Mouse (Mus musculus): Measurements from ENCODE around the gene Myd88. TPM values are rescaled to one million over a fixed set of nuclear protein-coding genes. Genes with fewer than 3 reads are reported as not detected.

Myd88 gene
- total and polyA plus RNA-seq, 3 experiments: 12.3 to 27.0 (median 24.4) TPM

- Histone ChIP-seq H3K27me3 (ENCODE audit: insufficient read depth, low read length) (no peaks in the 10 kb centered on the region), H3K9me3 (replicated peaks) (no peaks in the 10 kb centered on the region), H3K36me3 (replicated peaks) (peaks cover 53% of the 10 kb centered on the region), H3K4me1 (ENCODE audit: insufficient read depth, low read depth, low read length) (no peaks in the 10 kb centered on the region), H3K4me3 (ENCODE audit: low read depth, low read length) (no peak overlapping the region)
- TF ChIP-seq GATA2 (IDR thresholded peaks at IDR 0.05; ENCODE audit: borderline replicate concordance, low read depth, low read length): no peak
- no peak for TF ChIP-seq CTCF (IDR thresholded peaks at IDR 0.05; ENCODE audit: low read depth, low read length)
- TF ChIP-seq GATA1 (IDR thresholded peaks at IDR 0.05; ENCODE audit: borderline replicate concordance, low read length): no peak
- TF ChIP-seq TAL1 (conservative IDR thresholded peaks at IDR 0.05; ENCODE audit: low read depth, low read length): no peak
- no peak for TF ChIP-seq POLR2AphosphoS5 (IDR thresholded peaks at IDR 0.05; ENCODE audit: insufficient replicate concordance, low read depth, low read length)
- DNase-seq (ENCODE audit: low spot score): no peak
- ATAC-seq (ENCODE audit: extremely low read depth, insufficient number of reproducible peaks, low FRiP score, poor library complexity, severe bottlenecking): no peak
These were observed 9.3 kb upstream of the Myd88 start for GRCm38 (mm10) chr9:119350531-119350930.

- Histone ChIP-seq H3K4me3 (ENCODE audit: low read depth, low read length) (no peak overlapping the region), H3K36me3 (replicated peaks) (peaks cover 81% of the 10 kb centered on the region), H3K9me3 (replicated peaks) (no peaks in the 10 kb centered on the region), H3K27me3 (ENCODE audit: insufficient read depth, low read length) (no peaks in the 10 kb centered on the region), H3K4me1 (ENCODE audit: insufficient read depth, low read depth, low read length) (peaks cover 20% of the 10 kb centered on the region)
- ATAC-seq (ENCODE audit: extremely low read depth, insufficient number of reproducible peaks, low FRiP score, poor library complexity, severe bottlenecking): no peak
- DNase-seq (ENCODE audit: low spot score): no peak
- no peak for TF ChIP-seq GATA2 (IDR thresholded peaks at IDR 0.05; ENCODE audit: borderline replicate concordance, low read depth, low read length)
- no peak for TF ChIP-seq POLR2AphosphoS5 (IDR thresholded peaks at IDR 0.05; ENCODE audit: insufficient replicate concordance, low read depth, low read length)
- TF ChIP-seq CTCF (IDR thresholded peaks at IDR 0.05; ENCODE audit: low read depth, low read length): no peak
- no peak for TF ChIP-seq GATA1 (IDR thresholded peaks at IDR 0.05; ENCODE audit: borderline replicate concordance, low read length)
- TF ChIP-seq TAL1 (conservative IDR thresholded peaks at IDR 0.05; ENCODE audit: low read depth, low read length): no peak
These were observed 5.2 kb upstream of the Myd88 start for GRCm38 (mm10) chr9:119346376-119346775.

GRCm38 (mm10) chr9:119342728-119343127 lies 1.5 kb upstream of the Myd88 start:
- no peaks in the 10 kb centered on the region for H3K27me3 ChIP-seq (ENCODE audit: insufficient read depth, low read length)
- H3K36me3 ChIP-seq (replicated peaks): peaks cover 63% of the 10 kb centered on the region
- ATAC-seq (ENCODE audit: extremely low read depth, insufficient number of reproducible peaks, low FRiP score, poor library complexity, severe bottlenecking): no peak
- H3K4me1 ChIP-seq (ENCODE audit: insufficient read depth, low read depth, low read length): peaks cover 49% of the 10 kb centered on the region
- H3K4me3 ChIP-seq (ENCODE audit: low read depth, low read length): no peak overlapping the region
- H3K9me3 ChIP-seq (replicated peaks): no peaks in the 10 kb centered on the region
- DNase-seq (ENCODE audit: low spot score): no peak
- TF ChIP-seq POLR2AphosphoS5 (IDR thresholded peaks at IDR 0.05; ENCODE audit: insufficient replicate concordance, low read depth, low read length) (no peak), CTCF (IDR thresholded peaks at IDR 0.05; ENCODE audit: low read depth, low read length) (no peak), GATA2 (IDR thresholded peaks at IDR 0.05; ENCODE audit: borderline replicate concordance, low read depth, low read length) (no peak), GATA1 (IDR thresholded peaks at IDR 0.05; ENCODE audit: borderline replicate concordance, low read length) (no peak)

- Histone ChIP-seq H3K4me1 (ENCODE audit: insufficient read depth, low read depth, low read length) (peaks cover 57% of the 10 kb centered on the region), H3K36me3 (replicated peaks) (peaks cover 63% of the 10 kb centered on the region), H3K4me3 (ENCODE audit: low read depth, low read length) (peak overlapping the region; percentile 82), H3K9me3 (replicated peaks) (no peaks in the 10 kb centered on the region), H3K27me3 (ENCODE audit: insufficient read depth, low read length) (no peaks in the 10 kb centered on the region)
- TF ChIP-seq GATA1 (IDR thresholded peaks at IDR 0.05; ENCODE audit: borderline replicate concordance, low read length) (no peak), TAL1 (conservative IDR thresholded peaks at IDR 0.05; ENCODE audit: low read depth, low read length) (no peak), GATA2 (IDR thresholded peaks at IDR 0.05; ENCODE audit: borderline replicate concordance, low read depth, low read length) (no peak), CTCF (IDR thresholded peaks at IDR 0.05; ENCODE audit: low read depth, low read length) (no peak), POLR2AphosphoS5 (IDR thresholded peaks at IDR 0.05; ENCODE audit: insufficient replicate concordance, low read depth, low read length) (no peak)
- DNase-seq (ENCODE audit: low spot score): no peak
- no peak for ATAC-seq (ENCODE audit: extremely low read depth, insufficient number of reproducible peaks, low FRiP score, poor library complexity, severe bottlenecking)
These were observed 1.0 kb downstream of the Myd88 start for GRCm38 (mm10) chr9:119340212-119340580.

GRCm38 (mm10) chr9:119339558-119340211 lies 1.5 kb downstream of the Myd88 start, which contains the start of gene Acaa1a:
Gene Acaa1a, plus strand, starts transcription at chr9:119339676.
- no peak for TF ChIP-seq GATA1 (IDR thresholded peaks at IDR 0.05; ENCODE audit: borderline replicate concordance, low read length)
- no peak for TF ChIP-seq CTCF (IDR thresholded peaks at IDR 0.05; ENCODE audit: low read depth, low read length)
- no peak for TF ChIP-seq TAL1 (conservative IDR thresholded peaks at IDR 0.05; ENCODE audit: low read depth, low read length)
- no peak for TF ChIP-seq GATA2 (IDR thresholded peaks at IDR 0.05; ENCODE audit: borderline replicate concordance, low read depth, low read length)
- TF ChIP-seq POLR2AphosphoS5 (IDR thresholded peaks at IDR 0.05; ENCODE audit: insufficient replicate concordance, low read depth, low read length): no peak
- H3K36me3 ChIP-seq (replicated peaks): peaks cover 59% of the 10 kb centered on the region
- DNase-seq (ENCODE audit: low spot score): peak; percentile 72

GRCm38 (mm10) chr9:119339106-119339505 lies 2.1 kb downstream of the Myd88 start:
- Histone ChIP-seq H3K4me3 (ENCODE audit: low read depth, low read length) (peak overlapping the region; percentile 82), H3K4me1 (ENCODE audit: insufficient read depth, low read depth, low read length) (peaks cover 63% of the 10 kb centered on the region), H3K27me3 (ENCODE audit: insufficient read depth, low read length) (peaks cover 4% of the 10 kb centered on the region; the same call in 1 of the 2 replicates), H3K9me3 (replicated peaks) (no peaks in the 10 kb centered on the region), H3K36me3 (replicated peaks) (peaks cover 53% of the 10 kb centered on the region)
- ATAC-seq (ENCODE audit: extremely low read depth, insufficient number of reproducible peaks, low FRiP score, poor library complexity, severe bottlenecking) (no peak), DNase-seq (ENCODE audit: low spot score) (no peak)
- TF ChIP-seq POLR2AphosphoS5 (IDR thresholded peaks at IDR 0.05; ENCODE audit: insufficient replicate concordance, low read depth, low read length) (no peak), GATA2 (IDR thresholded peaks at IDR 0.05; ENCODE audit: borderline replicate concordance, low read depth, low read length) (no peak), CTCF (IDR thresholded peaks at IDR 0.05; ENCODE audit: low read depth, low read length) (no peak), GATA1 (IDR thresholded peaks at IDR 0.05; ENCODE audit: borderline replicate concordance, low read length) (no peak), TAL1 (conservative IDR thresholded peaks at IDR 0.05; ENCODE audit: low read depth, low read length) (no peak)

More at GRCm38 (mm10) chr9:119339558-119340211, 1.5 kb downstream of the Myd88 start, which contains the start of gene Acaa1a:
- Histone ChIP-seq H3K4me1 (ENCODE audit: insufficient read depth, low read depth, low read length) (peaks cover 57% of the 10 kb centered on the region), H3K9me3 (replicated peaks) (no peaks in the 10 kb centered on the region), H3K27me3 (ENCODE audit: insufficient read depth, low read length) (no peaks in the 10 kb centered on the region; the same call in 1 of the 2 replicates), H3K4me3 (ENCODE audit: low read depth, low read length) (peak within 1 kb of the TSS; percentile 82)
- peak; percentile 47 for ATAC-seq (ENCODE audit: extremely low read depth, insufficient number of reproducible peaks, low FRiP score, poor library complexity, severe bottlenecking)

All from G1E (cell line).